Mouse (Mus musculus): ENCODE measurements around the gene C5ar2. TPM values are rescaled to one million over a fixed set of nuclear protein-coding genes. Genes with fewer than 3 reads are reported as not detected.
A peak's percentile ranks its signal among the peaks of the same experiment; 100 is the strongest.

C5ar2 gene
- polyA plus RNA-seq (2012; rRNA removed), result 1.8 and 4.0 TPM in 2 replicates

- WGBS, result 39% methylated on average over 5 of the region's 5 CpGs
- Histone ChIP-seq H3K36me3 (ENCODE audit: control insufficient read depth, insufficient read depth, low read length) (no peaks in the 10 kb centered on the region), H3K27me3 (ENCODE audit: control insufficient read depth, insufficient read depth, low read length) (no peaks in the 10 kb centered on the region), H3K27ac (ENCODE audit: insufficient read depth, low read length) (peak within 1 kb of the TSS; percentile 41), H3K4me3 (ENCODE audit: extremely low read depth, insufficient read depth, insufficient read length) (no peak within 1 kb of the TSS), H3K4me1 (ENCODE audit: control insufficient read depth, insufficient read depth, insufficient read length) (peaks cover 15% of the 10 kb centered on the region; the same call in 1 of the 2 replicates)
- TF ChIP-seq CTCF (IDR thresholded peaks at IDR 0.05; ENCODE audit: extremely low read depth, insufficient read depth, insufficient read length, insufficient replicate concordance) (no peak), POLR2A (IDR thresholded peaks at IDR 0.05; ENCODE audit: low read depth, low read length) (no peak)
- DNase-seq (ENCODE audit: low read depth in 1 of 2, low spot score in 2 of 2), result no peak
These were observed at the start of gene C5ar2 for GRCm38 (mm10) chr7:16244067-16244466. TSS of gene C5ar2 (minus strand) at chr7:16244154.

GRCm38 (mm10) chr7:16287791-16288190, 43.8 kb upstream of the C5ar2 start:
- H3K36me3 ChIP-seq (ENCODE audit: control insufficient read depth, insufficient read depth, low read length), result peaks cover 10% of the 10 kb centered on the region
- TF ChIP-seq CTCF (IDR thresholded peaks at IDR 0.05; ENCODE audit: extremely low read depth, insufficient read depth, insufficient read length, insufficient replicate concordance) (no peak), POLR2A (IDR thresholded peaks at IDR 0.05; ENCODE audit: low read depth, low read length) (no peak)
- H3K27ac ChIP-seq (ENCODE audit: insufficient read depth, low read length), result no peak overlapping the region
- H3K4me3 ChIP-seq (ENCODE audit: extremely low read depth, insufficient read depth, insufficient read length), result no peak overlapping the region
- DNase-seq (ENCODE audit: low read depth in 1 of 2, low spot score in 2 of 2), result no peak
- H3K27me3 ChIP-seq (ENCODE audit: control insufficient read depth, insufficient read depth, low read length), result no peaks in the 10 kb centered on the region
- H3K4me1 ChIP-seq (ENCODE audit: control insufficient read depth, insufficient read depth, insufficient read length), result peaks cover 7% of the 10 kb centered on the region; the same call in 1 of the 2 replicates
- WGBS, result 75% methylated on average over 1 of the region's 1 CpGs

- Histone ChIP-seq H3K4me1 (ENCODE audit: control insufficient read depth, insufficient read depth, insufficient read length) (peaks cover 7% of the 10 kb centered on the region; the same call in 1 of the 2 replicates), H3K36me3 (ENCODE audit: control insufficient read depth, insufficient read depth, low read length) (peaks cover 18% of the 10 kb centered on the region), H3K4me3 (ENCODE audit: extremely low read depth, insufficient read depth, insufficient read length) (peak overlapping the region; percentile 72), H3K27me3 (ENCODE audit: control insufficient read depth, insufficient read depth, low read length) (no peaks in the 10 kb centered on the region), H3K27ac (ENCODE audit: insufficient read depth, low read length) (peak overlapping the region; percentile 89)
- DNase-seq (ENCODE audit: low read depth in 1 of 2, low spot score in 2 of 2), result no peak
- 62% methylated on average over 2 of the region's 2 CpGs for WGBS
- TF ChIP-seq POLR2A (IDR thresholded peaks at IDR 0.05; ENCODE audit: low read depth, low read length) (no peak), CTCF (IDR thresholded peaks at IDR 0.05; ENCODE audit: extremely low read depth, insufficient read depth, insufficient read length, insufficient replicate concordance) (no peak)
These were observed 43.1 kb upstream of the C5ar2 start for GRCm38 (mm10) chr7:16287016-16287415.

- Histone ChIP-seq H3K4me1 (ENCODE audit: control insufficient read depth, insufficient read depth, insufficient read length) (peaks cover 7% of the 10 kb centered on the region; the same call in 1 of the 2 replicates), H3K27me3 (ENCODE audit: control insufficient read depth, insufficient read depth, low read length) (no peaks in the 10 kb centered on the region), H3K36me3 (ENCODE audit: control insufficient read depth, insufficient read depth, low read length) (peaks cover 22% of the 10 kb centered on the region), H3K27ac (ENCODE audit: insufficient read depth, low read length) (peak within 1 kb of the TSS; percentile 89), H3K4me3 (ENCODE audit: extremely low read depth, insufficient read depth, insufficient read length) (peak within 1 kb of the TSS; percentile 72)
- WGBS, result under 1% methylated on average over 68 of the region's 70 CpGs
- DNase-seq (ENCODE audit: low read depth in 1 of 2, low spot score in 2 of 2), result peak; percentile 95 to 100
- TF ChIP-seq POLR2A (IDR thresholded peaks at IDR 0.05; ENCODE audit: low read depth, low read length), result no peak; the same call in 1 of the 2 replicates
- no peak for TF ChIP-seq CTCF (IDR thresholded peaks at IDR 0.05; ENCODE audit: extremely low read depth, insufficient read depth, insufficient read length, insufficient replicate concordance)
These were observed 42.3 kb upstream of the C5ar2 start, which contains the start of gene Ccdc9 for GRCm38 (mm10) chr7:16286026-16286961. TSS of gene Ccdc9 (minus strand) at chr7:16286795.

- DNase-seq (ENCODE audit: low read depth in 1 of 2, low spot score in 2 of 2), result peak in 1 of 2 experiments; percentile 54
- Histone ChIP-seq H3K4me3 (ENCODE audit: extremely low read depth, insufficient read depth, insufficient read length) (peak overlapping the region; percentile 33; the same call in 1 of the 2 replicates), H3K4me1 (ENCODE audit: control insufficient read depth, insufficient read depth, insufficient read length) (peaks cover 7% of the 10 kb centered on the region; the same call in 1 of the 2 replicates), H3K27me3 (ENCODE audit: control insufficient read depth, insufficient read depth, low read length) (no peaks in the 10 kb centered on the region), H3K27ac (ENCODE audit: insufficient read depth, low read length) (peak overlapping the region; percentile 60), H3K36me3 (ENCODE audit: control insufficient read depth, insufficient read depth, low read length) (peaks cover 27% of the 10 kb centered on the region)
- 2% methylated on average over 14 of the region's 14 CpGs for WGBS
- TF ChIP-seq POLR2A (IDR thresholded peaks at IDR 0.05; ENCODE audit: low read depth, low read length), result no peak
- TF ChIP-seq CTCF (IDR thresholded peaks at IDR 0.05; ENCODE audit: extremely low read depth, insufficient read depth, insufficient read length, insufficient replicate concordance), result no peak
These were observed 41.6 kb upstream of the C5ar2 start for GRCm38 (mm10) chr7:16285450-16286025.

GRCm38 (mm10) chr7:16284904-16285303, 41.0 kb upstream of the C5ar2 start:
- WGBS, result 82% methylated on average over 9 of the region's 9 CpGs
- peaks cover 30% of the 10 kb centered on the region for H3K36me3 ChIP-seq (ENCODE audit: control insufficient read depth, insufficient read depth, low read length)
- H3K4me1 ChIP-seq (ENCODE audit: control insufficient read depth, insufficient read depth, insufficient read length), result peaks cover 7% of the 10 kb centered on the region; the same call in 1 of the 2 replicates
- H3K27ac ChIP-seq (ENCODE audit: insufficient read depth, low read length), result no peak overlapping the region
- TF ChIP-seq POLR2A (IDR thresholded peaks at IDR 0.05; ENCODE audit: low read depth, low read length) (no peak), CTCF (IDR thresholded peaks at IDR 0.05; ENCODE audit: extremely low read depth, insufficient read depth, insufficient read length, insufficient replicate concordance) (no peak)
- no peak overlapping the region for H3K4me3 ChIP-seq (ENCODE audit: extremely low read depth, insufficient read depth, insufficient read length)
- H3K27me3 ChIP-seq (ENCODE audit: control insufficient read depth, insufficient read depth, low read length), result no peaks in the 10 kb centered on the region
- DNase-seq (ENCODE audit: low read depth in 1 of 2, low spot score in 2 of 2), result no peak
